ENCODE assay signal across 9 mouse cellular contexts in the genomic region with DNA sequence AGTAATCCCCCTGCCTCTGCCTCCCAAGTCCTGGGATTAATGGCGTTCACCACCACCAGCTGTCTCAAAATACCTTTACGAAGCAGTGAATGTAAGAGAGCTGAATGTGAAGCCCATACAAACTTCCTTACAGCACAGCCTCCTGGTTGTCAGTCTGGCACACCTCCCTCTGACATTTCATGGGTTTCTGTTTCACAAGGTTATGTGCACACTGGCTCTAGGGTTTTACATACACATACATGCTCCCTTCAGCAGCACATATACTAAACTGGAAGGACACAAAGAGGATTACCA. TPM values are rescaled to one million over a fixed set of nuclear protein-coding genes. Genes with fewer than 3 reads are reported as not detected.
DNase-seq lines count a peak whose midpoint lies in the region; ATAC-seq and TF ChIP-seq lines count a peak whose summit lies in the region.
"Had no signal": no experiment of that assay in that cellular context is flagged by ENCODE, and none has a peak within 500 bp of the region (broad histone marks: within the 10 kb centered on the region; RNA-seq: fewer than 3 reads in every experiment).

No protein-coding gene starts in this region.

- no peak overlapping the region for H3K9ac ChIP-seq in intestine, embryonic 14.5 days (ENCODE audit: low read length)
- H3K9ac ChIP-seq in intestine, postnatal 0 days (ENCODE audit: low read depth, low read length): no peak overlapping the region
- H3K9ac ChIP-seq in embryonic facial prominence, embryonic 13.5 days: no peak overlapping the region
- H3K9ac ChIP-seq in liver, postnatal 0 days (replicated peaks): no peak overlapping the region
- H3K9ac ChIP-seq: hindbrain, embryonic 14.5 days had no signal

- H3K4me1 ChIP-seq in intestine, embryonic 14.5 days (replicated peaks; ENCODE audit: control insufficient read depth, insufficient read depth, low read length): peaks cover 18% of the 10 kb centered on the region
- no peaks in the 10 kb centered on the region for H3K4me1 ChIP-seq in intestine, postnatal 0 days (replicated peaks; ENCODE audit: control insufficient read depth, insufficient read depth, low read length)
- H3K4me1 ChIP-seq in E14TG2a.4 (replicated peaks; ENCODE audit: low read depth, low read length): peaks cover 77% of the 10 kb centered on the region
- H3K4me1 ChIP-seq in embryonic facial prominence, embryonic 13.5 days: peaks cover 27% of the 10 kb centered on the region
- peaks cover 38% of the 10 kb centered on the region for H3K4me1 ChIP-seq in liver, postnatal 0 days (ENCODE audit: insufficient read depth)

- no peaks in the 10 kb centered on the region for H3K36me3 ChIP-seq in intestine, embryonic 14.5 days (ENCODE audit: control insufficient read depth, insufficient read depth, low read length)
- no peaks in the 10 kb centered on the region for H3K36me3 ChIP-seq in intestine, postnatal 0 days (ENCODE audit: control insufficient read depth, insufficient read depth)
- H3K36me3 ChIP-seq in E14TG2a.4 (ENCODE audit: insufficient read depth, low read length): no peaks in the 10 kb centered on the region
- H3K36me3 ChIP-seq in embryonic facial prominence, embryonic 13.5 days: no peaks in the 10 kb centered on the region
- no peaks in the 10 kb centered on the region for H3K36me3 ChIP-seq in liver, postnatal 0 days (replicated peaks; ENCODE audit: insufficient read depth, low read length)

- no peak for TF ChIP-seq CTCF in intestine, postnatal 0 days (IDR thresholded peaks at IDR 0.05; ENCODE audit: low read depth)
- no peak for TF ChIP-seq CTCF in E14TG2a.4 (conservative IDR thresholded peaks at IDR 0.05; ENCODE audit: low read length)
- TF ChIP-seq CTCF in liver, postnatal 0 days (IDR thresholded peaks at IDR 0.05; ENCODE audit: low read depth): no peak

- TF ChIP-seq EP300 in liver, postnatal 0 days (IDR thresholded peaks at IDR 0.05; ENCODE audit: low read depth): no peak

- ATAC-seq in intestine, embryonic 14.5 days (replicated peaks; ENCODE audit: low FRiP score, low TSS enrichment, low read depth): no peak
- ATAC-seq in intestine, postnatal 0 days: no peak
- ATAC-seq in embryonic facial prominence, embryonic 13.5 days (ENCODE audit: insufficient number of reproducible peaks, insufficient read depth, low FRiP score, low TSS enrichment, low read depth): no peak
- ATAC-seq in liver, postnatal 0 days: no peak

- H3K9me3 ChIP-seq in intestine, embryonic 14.5 days (ENCODE audit: control insufficient read depth, low read length): no peaks in the 10 kb centered on the region
- no peaks in the 10 kb centered on the region for H3K9me3 ChIP-seq in intestine, postnatal 0 days (ENCODE audit: control insufficient read depth)
- H3K9me3 ChIP-seq in E14TG2a.4 (ENCODE audit: low read length): no peaks in the 10 kb centered on the region
- no peaks in the 10 kb centered on the region for H3K9me3 ChIP-seq in embryonic facial prominence, embryonic 13.5 days
- H3K9me3 ChIP-seq in liver, postnatal 0 days (ENCODE audit: low read length): no peaks in the 10 kb centered on the region

- 47% methylated on average over 2 of the region's 2 CpGs for WGBS in intestine, embryonic 14.5 days
- WGBS in intestine, postnatal 0 days: 60% methylated on average over 2 of the region's 2 CpGs
- WGBS in embryonic facial prominence, embryonic 13.5 days: 47% methylated on average over 2 of the region's 2 CpGs
- 66% methylated on average over 2 of the region's 2 CpGs for WGBS in liver, postnatal 0 days (ENCODE audit: insufficient replicate concordance)

- H3K27me3 ChIP-seq in intestine, embryonic 14.5 days (replicated peaks; ENCODE audit: control insufficient read depth, insufficient read depth, low read length): no peaks in the 10 kb centered on the region
- H3K27me3 ChIP-seq in intestine, postnatal 0 days (replicated peaks; ENCODE audit: control insufficient read depth, insufficient read depth, low read length): no peaks in the 10 kb centered on the region
- H3K27me3 ChIP-seq in E14TG2a.4 (ENCODE audit: insufficient read depth, low read length): no peaks in the 10 kb centered on the region
- no peaks in the 10 kb centered on the region for H3K27me3 ChIP-seq in embryonic facial prominence, embryonic 13.5 days
- H3K27me3 ChIP-seq in liver, postnatal 0 days (ENCODE audit: insufficient read depth, low read length): no peaks in the 10 kb centered on the region

- 0 out of 2 replicates have a peak overlapping the region, but pooled peaks have one; percentile 94 for H3K27ac ChIP-seq in intestine, embryonic 14.5 days (ENCODE audit: low read depth)
- H3K27ac ChIP-seq in intestine, postnatal 0 days (ENCODE audit: low read depth, low read length): no peak overlapping the region
- peak overlapping the region; percentile 90; the same call in 1 of the 2 replicates for H3K27ac ChIP-seq in embryonic facial prominence, embryonic 13.5 days
- 0 out of 2 replicates have a peak overlapping the region, but pooled peaks have one; percentile 30 for H3K27ac ChIP-seq in liver, postnatal 0 days (ENCODE audit: low read depth)
- H3K27ac ChIP-seq: hindbrain, embryonic 14.5 days had no signal

- H3K4me2 ChIP-seq in intestine, embryonic 14.5 days (ENCODE audit: low read length): no peak overlapping the region
- no peak overlapping the region for H3K4me2 ChIP-seq in intestine, postnatal 0 days (replicated peaks; ENCODE audit: low read depth)
- H3K4me2 ChIP-seq in embryonic facial prominence, embryonic 13.5 days: no peak overlapping the region
- H3K4me2 ChIP-seq in liver, postnatal 0 days (ENCODE audit: low read depth, low read length): no peak overlapping the region
- H3K4me2 ChIP-seq: hindbrain, embryonic 14.5 days had no signal

- DNase-seq in intestine, embryonic 14.5 days (ENCODE audit: low spot score): no peak
- DNase-seq in liver, postnatal 0 days: no peak
- DNase-seq in thymus, postnatal 4 days: no peak
- no peak for DNase-seq in layer of hippocampus, adult 8-10 months (ENCODE audit: low spot score in 2 of 2)
- DNase-seq: thymus, postnatal 14 days had no signal

- no peak overlapping the region for H3K4me3 ChIP-seq in intestine, embryonic 14.5 days (ENCODE audit: low read depth, low read length)
- no peak overlapping the region for H3K4me3 ChIP-seq in intestine, postnatal 0 days (ENCODE audit: low read depth, low read length)
- H3K4me3 ChIP-seq in E14TG2a.4 (replicated peaks; ENCODE audit: low read length): 0 out of 2 replicates have a peak overlapping the region, but pooled peaks have one; percentile 2
- no peak overlapping the region for H3K4me3 ChIP-seq in embryonic facial prominence, embryonic 13.5 days
- H3K4me3 ChIP-seq in liver, postnatal 0 days (ENCODE audit: low read depth, low read length): no peak overlapping the region

RNA-seq across cellular contexts. Expression of a gene that starts 4.1 kb away (rescaled TPM):
- polyA plus RNA-seq in intestine, embryonic 14.5 days (2014; fragmentation: Nextera tagmentation; extraction: Ambion mirVana): 50.1 and 58.9 TPM in 2 replicates
- 14.5 TPM in 2 replicates for polyA plus RNA-seq in intestine, postnatal 0 days (2015; fragmentation: Nextera tagmentation; extraction: Ambion mirVana)
- 47.2 and 48.2 TPM in 2 replicates for polyA plus RNA-seq in embryonic facial prominence, embryonic 13.5 days (2015; fragmentation: Nextera tagmentation; extraction: Ambion mirVana)
- 12.5 and 13.0 TPM in 2 replicates for polyA plus RNA-seq in liver, postnatal 0 days (2015; fragmentation: Nextera tagmentation; extraction: Ambion mirVana)
- total RNA-seq in layer of hippocampus, adult 8-10 months (2022): 10 to 100 TPM; 14.8 to 21.0 (median 19.0) TPM

RNA-seq across cellular contexts. Expression of a gene that starts 13.6 kb away (rescaled TPM):
- 76.7 TPM in 2 replicates for polyA plus RNA-seq in intestine, embryonic 14.5 days (2014; fragmentation: Nextera tagmentation; extraction: Ambion mirVana)
- polyA plus RNA-seq in intestine, postnatal 0 days (2015; fragmentation: Nextera tagmentation; extraction: Ambion mirVana): 45.3 and 50.3 TPM in 2 replicates
- 91.5 and 101 TPM in 2 replicates for polyA plus RNA-seq in embryonic facial prominence, embryonic 13.5 days (2015; fragmentation: Nextera tagmentation; extraction: Ambion mirVana)
- 13.6 and 14.2 TPM in 2 replicates for polyA plus RNA-seq in liver, postnatal 0 days (2015; fragmentation: Nextera tagmentation; extraction: Ambion mirVana)
- total RNA-seq in layer of hippocampus, adult 8-10 months (2022): 100 to 1,000 TPM; 926 to 962 (median 934) TPM

RNA-seq across cellular contexts. Expression of a gene that starts 15.2 kb away (rescaled TPM):
- 8.8 TPM in 2 replicates for polyA plus RNA-seq in intestine, embryonic 14.5 days (2014; fragmentation: Nextera tagmentation; extraction: Ambion mirVana)
- polyA plus RNA-seq in intestine, postnatal 0 days (2015; fragmentation: Nextera tagmentation; extraction: Ambion mirVana): 13.4 and 13.8 TPM in 2 replicates
- 8.9 and 10.3 TPM in 2 replicates for polyA plus RNA-seq in embryonic facial prominence, embryonic 13.5 days (2015; fragmentation: Nextera tagmentation; extraction: Ambion mirVana)
- polyA plus RNA-seq in liver, postnatal 0 days (2015; fragmentation: Nextera tagmentation; extraction: Ambion mirVana): 5.4 and 6.6 TPM in 2 replicates
- total RNA-seq in layer of hippocampus, adult 8-10 months (2022): 10 to 100 TPM; 30.8 to 33.3 (median 31.5) TPM

RNA-seq across cellular contexts. Expression of a gene that starts 20.3 kb away (rescaled TPM):
- 10.5 and 13.4 TPM in 2 replicates for polyA plus RNA-seq in intestine, embryonic 14.5 days (2014; fragmentation: Nextera tagmentation; extraction: Ambion mirVana)
- 7.2 and 11.3 TPM in 2 replicates for polyA plus RNA-seq in intestine, postnatal 0 days (2015; fragmentation: Nextera tagmentation; extraction: Ambion mirVana)
- polyA plus RNA-seq in embryonic facial prominence, embryonic 13.5 days (2015; fragmentation: Nextera tagmentation; extraction: Ambion mirVana): 11.1 and 11.5 TPM in 2 replicates
- 3.0 and 8.2 TPM in 2 replicates for polyA plus RNA-seq in liver, postnatal 0 days (2015; fragmentation: Nextera tagmentation; extraction: Ambion mirVana)
- 100 to 1,000 TPM in 2 of 4 experiments, 10 to 100 TPM in 2; 91.2 to 107 (median 97.7) TPM for total RNA-seq in layer of hippocampus, adult 8-10 months (2022)

RNA-seq across cellular contexts. Expression of a gene that starts 29.3 kb away (rescaled TPM):
- 150 and 170 TPM in 2 replicates for polyA plus RNA-seq in intestine, embryonic 14.5 days (2014; fragmentation: Nextera tagmentation; extraction: Ambion mirVana)
- polyA plus RNA-seq in intestine, postnatal 0 days (2015; fragmentation: Nextera tagmentation; extraction: Ambion mirVana): 24.3 and 26.2 TPM in 2 replicates
- 152 and 153 TPM in 2 replicates for polyA plus RNA-seq in embryonic facial prominence, embryonic 13.5 days (2015; fragmentation: Nextera tagmentation; extraction: Ambion mirVana)
- polyA plus RNA-seq in liver, postnatal 0 days (2015; fragmentation: Nextera tagmentation; extraction: Ambion mirVana): 41.3 and 45.9 TPM in 2 replicates
- 1 to 10 TPM in 2 of 4 experiments, under 1 TPM in 2; 0.52 to 1.6 (median 0.88) TPM for total RNA-seq in layer of hippocampus, adult 8-10 months (2022)
